Mouse (Mus musculus) retina, postnatal 1 day (tissue): ENCODE results near the gene Igf1r.

Experiments
- DNase-seq: peaks from one replicate; pipeline ENCODE4 v3.0.0-alpha.2; 2012

Gene Igf1r

DNA sequence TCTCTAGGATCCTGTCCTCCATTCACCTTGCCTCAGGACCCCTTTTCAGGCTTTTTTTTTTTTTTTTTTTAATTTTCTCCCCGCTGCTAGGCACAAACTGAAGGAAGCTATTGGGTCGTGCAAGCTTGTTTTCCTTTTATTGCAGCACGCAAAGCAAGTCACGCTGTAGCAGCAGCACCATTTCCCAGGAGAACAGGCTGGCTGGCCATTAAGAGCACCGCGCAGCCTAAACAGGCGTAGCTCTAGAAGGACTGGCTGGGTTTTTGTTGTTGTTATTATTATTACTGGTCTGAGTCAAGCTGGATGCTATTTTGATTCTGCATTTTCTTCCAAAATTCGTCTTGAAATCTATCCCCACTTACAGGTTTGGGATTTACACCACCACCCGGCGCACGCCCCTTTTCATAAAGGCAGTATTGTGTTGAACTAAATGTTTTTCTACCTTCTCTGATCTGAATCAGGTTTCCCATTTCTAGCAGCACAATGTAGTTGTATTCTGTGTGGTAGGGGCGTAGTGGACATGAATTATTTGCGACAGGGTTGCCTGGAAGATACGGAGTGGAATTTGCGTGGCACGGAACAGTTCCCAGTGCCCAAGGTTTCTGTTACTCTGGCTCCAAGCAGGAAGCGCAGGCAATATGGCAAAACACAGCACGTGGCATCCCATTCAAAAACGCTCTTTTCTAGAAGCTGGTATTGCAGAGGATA is 177.1 kb downstream of the Igf1r start:
- DNase-seq: peak; percentile 96

DNA sequence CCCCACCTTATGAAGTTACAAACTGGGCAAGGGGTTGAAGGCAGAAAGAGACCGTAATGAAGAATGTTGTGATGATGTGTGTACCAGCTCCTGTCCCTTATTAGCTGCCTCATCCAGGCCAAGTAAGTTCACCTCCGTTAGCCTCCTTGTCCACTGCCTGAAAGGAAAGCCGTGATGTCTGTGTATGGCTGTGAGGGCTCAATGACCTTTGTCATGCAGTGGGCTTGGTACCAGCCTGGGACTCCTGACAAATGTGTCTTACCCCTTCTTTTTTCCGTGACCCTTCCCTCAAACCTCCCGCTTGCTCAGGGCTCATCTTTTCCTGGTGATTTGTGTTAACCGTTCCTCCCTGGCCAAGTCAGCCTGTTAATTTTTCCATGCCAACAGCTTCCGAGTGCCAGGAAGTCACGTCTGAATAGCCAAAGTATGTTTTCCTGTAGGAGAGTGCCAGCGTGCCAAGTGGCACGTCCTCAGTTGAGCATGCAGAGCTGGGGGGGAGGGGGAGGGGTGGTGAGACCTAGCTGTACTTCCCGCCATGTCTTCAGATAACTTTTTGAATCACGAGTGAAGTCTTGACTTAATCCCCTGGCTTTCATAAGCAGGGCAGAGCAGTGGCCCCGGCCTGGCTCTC is 178.4 kb downstream of the Igf1r start:
- peak; percentile 50 for DNase-seq

DNA sequence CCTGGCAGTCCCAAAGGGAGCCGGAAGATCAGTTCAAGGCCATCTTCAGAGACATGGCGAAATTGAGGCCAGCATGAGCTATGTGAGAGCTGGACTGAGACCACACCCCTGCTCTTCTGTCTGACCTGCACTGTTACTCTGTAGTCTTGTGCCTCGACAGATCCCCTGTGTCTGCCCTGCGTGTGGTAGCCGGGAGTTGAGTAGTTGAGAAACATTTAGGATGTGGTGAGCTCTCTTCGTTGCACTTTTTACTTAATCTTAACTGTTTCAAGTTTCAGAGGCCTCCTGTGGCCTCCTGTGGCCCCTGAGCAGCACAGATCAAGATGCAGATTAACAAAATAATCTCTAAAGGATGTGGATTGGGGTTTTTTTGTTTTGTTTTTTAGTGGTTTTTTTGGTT is 181.1 kb downstream of the Igf1r start:
- DNase-seq: no peak

DNA sequence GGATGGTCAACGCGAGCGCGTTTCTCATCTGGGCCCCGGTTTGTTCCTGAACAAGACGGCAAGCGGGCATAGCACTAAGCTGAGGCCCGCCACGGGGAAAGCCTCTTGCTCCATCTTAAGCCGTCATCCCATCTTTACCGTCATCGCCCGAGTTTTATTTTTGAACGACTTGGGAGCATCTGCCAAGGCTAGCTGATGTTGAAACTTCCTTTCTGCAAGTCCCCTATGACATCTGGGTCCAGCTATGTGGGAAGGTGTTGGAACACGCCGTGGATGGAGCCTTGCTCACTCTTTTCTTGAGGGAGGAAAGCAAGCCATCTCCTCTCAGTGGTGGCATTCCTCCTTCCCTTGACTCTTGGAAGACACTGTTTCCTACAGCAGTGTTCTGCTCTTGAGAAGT is 182.3 kb downstream of the Igf1r start:
- DNase-seq: no peak

DNA sequence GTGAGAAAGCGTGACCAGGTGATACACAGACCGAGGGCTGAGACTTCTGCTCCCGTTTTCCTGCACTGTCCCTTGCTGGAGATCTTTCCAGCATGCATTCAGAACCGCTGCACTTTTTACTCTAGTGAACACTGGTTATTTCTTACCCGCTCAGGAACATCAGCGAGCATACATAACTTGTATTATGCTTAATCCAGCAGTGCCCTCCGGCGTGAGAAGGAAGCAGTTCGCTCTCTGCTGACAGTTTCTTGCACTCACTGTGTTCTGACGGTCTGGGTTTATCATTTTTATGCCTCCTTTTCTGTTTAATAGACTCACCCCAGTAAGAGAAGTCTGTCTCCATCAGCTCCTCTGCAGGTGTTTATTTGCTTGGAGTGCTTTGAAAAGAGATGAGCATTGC is 183.4 kb downstream of the Igf1r start:
- peak; percentile 48 for DNase-seq

DNA sequence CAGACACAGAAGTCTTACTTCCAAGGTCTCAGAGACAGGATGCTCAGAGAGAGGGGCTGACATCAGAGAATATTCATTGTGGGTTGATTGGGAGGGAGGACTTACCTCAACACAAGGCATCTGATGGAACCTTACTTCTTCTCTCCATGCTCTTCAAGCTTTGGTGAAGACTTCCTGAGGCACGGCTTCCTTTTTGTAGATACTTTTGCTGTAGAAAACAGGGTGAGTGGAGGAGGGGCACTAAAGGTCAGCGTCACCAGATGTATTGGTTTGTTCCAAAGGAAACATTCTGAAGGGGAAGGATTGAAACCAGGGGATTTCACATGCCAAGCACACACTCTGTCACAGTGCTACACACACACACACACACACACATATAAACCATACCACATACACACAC is 186.8 kb downstream of the Igf1r start:
- DNase-seq: no peak

DNA sequence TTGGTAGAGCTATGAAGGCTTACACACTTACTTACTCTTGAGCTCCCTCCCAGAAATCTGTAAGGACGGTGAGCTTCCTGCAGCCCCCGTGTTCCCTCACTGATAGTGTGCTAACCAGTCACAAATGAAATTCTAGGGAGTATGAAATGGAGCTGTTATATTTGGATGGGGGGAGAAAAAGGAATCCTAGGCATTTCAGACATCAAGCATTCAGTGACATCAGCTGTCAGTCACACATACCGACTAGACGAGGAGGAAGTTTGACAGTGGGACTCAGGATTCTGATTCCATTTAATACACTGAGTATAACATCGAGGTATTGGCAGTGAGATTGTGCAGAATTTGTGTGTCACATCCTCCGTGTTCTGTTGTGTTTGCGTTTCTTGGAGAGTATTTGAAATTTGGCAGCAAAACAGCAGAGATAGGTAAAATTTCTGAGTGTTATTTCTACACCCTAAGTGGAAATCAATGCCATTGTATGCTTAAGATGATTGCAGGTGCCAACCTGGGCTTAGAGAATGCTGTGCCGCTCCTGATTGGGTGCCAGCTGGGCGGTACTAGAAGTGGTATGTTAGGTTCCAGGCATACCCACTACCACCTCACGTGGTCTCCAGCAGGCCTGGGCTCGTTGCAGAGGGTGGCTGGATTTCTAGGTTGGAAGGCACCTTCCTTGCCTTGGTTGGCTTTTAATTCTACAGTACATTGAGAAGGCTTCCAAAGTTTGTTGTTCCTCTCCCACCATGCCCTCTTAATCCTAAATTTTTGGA is 187.6 kb downstream of the Igf1r start:
- DNase-seq: no peak

DNA sequence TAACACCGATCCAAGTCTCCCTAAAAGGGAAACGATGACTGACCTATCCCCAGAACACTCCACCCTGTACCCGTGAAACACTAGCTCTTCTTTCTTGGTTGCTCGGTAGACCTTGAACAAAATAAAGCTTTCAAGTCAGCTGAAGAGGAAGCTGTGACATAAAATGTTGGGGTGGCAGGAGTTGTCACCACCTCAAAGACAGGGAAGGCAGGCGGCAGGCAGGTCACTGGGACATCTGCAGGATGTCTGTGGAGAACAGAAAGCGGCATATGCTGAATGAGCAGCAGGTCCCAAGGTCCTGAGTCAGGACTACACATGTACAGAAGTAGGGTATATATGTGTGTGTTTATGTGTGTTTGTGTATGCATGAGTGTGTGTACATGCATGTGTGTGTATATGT is 191.6 kb downstream of the Igf1r start:
- no peak for DNase-seq

DNA sequence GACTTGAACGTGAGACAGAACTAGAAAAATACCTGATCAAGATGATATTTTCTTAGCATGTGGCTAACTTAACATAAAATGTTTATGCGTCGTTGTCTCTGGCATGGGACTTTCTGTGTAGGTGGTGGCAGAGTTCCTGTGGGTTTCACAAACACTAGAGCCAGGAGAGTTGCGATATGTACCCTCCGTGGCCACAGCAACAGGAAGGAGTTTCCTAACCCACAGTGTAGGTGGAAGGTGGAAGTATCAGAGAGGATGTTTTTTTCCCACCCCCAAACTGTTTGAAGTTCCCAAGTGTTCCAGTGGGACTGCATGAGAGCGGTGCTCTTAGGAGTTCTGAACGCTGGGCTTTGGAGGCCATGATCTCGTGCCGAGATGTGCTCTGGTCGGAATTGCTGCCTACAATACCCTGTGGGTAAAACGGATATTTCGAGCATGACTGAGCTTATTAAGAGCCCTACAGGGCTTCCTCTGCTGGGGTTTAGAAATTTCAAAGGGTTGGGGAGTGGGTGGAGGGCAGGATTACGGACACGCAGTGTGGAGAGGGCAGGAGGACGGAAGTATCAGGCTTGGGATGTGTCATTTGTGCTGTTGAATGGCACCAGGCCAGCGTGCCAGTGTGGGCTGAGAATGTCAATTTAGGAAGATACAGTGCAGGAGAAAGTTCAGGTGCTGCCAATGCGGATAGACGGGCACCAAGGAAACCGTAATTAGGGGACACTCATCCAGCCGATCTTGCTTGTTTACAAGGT is 195.8 kb downstream of the Igf1r start:
- peak; percentile 70 for DNase-seq

DNA sequence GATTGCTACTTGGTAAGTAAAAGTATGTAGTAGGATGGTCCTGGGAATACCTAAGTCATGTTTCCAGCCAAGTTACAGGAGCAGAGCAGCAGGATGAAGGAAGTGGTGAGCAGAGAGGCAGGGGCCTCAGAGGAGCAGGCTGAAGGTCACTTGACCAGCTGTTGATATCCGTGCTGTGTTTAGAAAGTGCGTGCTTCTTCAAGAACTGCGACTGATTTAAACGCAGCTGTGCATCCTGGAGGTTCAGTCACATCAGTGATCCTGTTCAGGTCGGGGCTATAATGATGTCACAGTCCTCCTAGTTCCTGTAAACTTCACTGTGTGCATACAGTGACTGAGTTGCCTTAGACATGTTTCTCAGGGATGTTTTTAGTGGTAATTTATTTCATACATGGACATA is 199.3 kb downstream of the Igf1r start:
- no peak for DNase-seq

DNA sequence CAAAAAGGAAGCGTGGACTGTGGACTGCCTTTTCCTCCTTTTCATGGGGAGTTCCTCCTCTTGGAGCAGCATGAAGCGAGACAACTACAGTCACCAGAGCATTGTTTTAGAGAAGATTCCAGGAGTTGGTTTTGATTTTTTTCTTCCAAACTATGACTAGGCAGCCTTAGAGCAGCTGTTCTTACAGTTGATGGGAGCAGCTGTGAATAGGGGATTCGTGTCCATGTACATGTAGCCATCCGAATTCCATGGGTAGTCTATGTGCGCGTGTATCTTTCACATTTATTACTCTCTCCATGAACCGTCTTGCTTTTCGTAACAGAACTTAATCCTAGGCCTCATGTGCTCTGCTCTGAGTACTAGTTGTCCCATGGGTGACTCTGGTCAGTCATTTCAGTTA is 199.8 kb downstream of the Igf1r start:
- no peak for DNase-seq

DNA sequence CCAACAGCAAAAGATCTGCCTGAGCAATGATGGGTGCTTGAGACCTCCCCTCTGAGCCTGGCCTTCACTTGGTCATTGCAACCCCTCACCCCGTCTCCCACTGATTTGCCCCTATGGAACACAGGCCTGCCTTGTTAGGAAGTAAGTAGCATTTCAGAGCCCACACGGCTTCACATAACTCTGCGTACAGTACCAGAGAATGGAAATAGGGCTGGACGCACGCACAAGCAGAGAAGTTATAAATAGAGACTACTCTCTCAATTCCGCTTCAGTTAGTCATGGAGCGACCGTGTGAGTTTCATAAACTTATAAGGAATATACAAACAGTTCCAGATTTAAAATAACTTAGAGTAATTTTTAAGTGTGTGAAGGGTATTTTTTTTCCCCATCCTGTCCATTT is 200.6 kb downstream of the Igf1r start:
- no peak for DNase-seq

DNA sequence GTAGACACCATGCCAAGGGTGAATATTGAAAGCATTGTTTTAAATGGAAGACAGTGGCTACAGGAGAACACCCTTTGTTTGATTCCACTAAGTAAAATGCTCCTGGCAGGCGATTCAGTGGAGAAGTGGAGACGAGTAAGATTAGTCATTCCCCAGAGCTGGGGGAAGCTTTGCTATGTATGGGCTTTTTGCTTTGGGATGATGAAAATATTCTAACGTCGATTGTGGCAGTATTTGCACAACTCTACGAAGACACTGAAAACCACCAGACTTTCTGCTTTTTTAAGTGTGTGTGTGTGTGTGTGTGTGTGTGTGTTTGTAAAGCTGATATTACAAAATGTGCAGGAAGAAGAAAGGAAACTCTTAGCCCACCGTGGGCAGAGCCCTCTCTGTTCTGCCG is 202.0 kb downstream of the Igf1r start:
- DNase-seq: no peak

DNA sequence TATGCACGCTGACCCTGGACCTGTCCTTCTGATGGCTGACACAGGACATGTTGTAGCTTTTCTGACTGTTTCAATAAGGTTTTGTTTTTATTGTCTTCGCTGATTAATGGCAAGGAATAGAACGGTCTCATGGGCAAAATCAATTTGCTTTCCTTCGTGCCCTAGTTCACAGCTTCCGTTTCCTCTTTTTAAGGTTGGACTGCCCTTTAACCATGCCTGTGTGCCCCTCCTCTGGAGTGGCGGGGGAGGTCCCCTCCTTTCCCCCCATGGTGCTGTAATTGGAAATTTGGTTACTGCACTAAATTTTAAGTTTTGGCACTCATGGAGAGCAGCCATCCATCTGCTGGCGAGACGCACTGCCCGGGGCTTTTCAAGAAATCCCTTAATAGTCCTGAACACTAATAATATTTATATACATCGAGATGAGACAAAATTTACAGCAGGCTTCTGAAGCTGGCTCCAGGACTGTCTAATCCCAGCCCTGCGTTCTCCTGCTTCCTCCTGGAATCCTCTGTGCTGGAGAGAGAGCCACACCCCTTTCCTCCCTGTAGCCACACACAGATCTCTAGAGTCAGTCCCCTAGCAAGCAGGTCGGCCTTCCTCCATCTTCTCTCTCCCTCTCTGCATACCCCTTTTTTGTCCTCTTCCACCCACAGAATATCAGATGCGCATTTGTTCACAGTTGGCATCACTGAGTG is 207.6 kb downstream of the Igf1r start:
- no peak for DNase-seq

DNA sequence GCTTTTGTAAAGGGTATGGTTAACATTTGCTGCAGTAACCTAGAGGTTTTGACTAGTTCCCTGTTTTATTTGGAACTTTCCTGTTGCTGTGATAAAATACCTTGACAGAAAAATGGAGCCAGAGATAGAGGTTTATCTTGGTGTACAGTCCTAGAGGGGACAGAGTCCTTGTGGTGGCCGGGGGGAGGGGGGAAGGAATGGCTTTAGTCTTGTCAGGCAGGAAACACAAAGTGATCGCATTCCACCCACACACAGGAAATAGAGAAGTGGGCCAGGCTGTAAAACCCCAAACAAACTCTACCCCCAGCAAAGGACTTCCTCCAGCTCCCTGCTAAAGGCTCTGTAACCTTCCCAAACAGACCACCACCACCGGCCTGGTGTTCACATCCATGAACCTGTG is 211.4 kb downstream of the Igf1r start:
- DNase-seq: no peak

DNA sequence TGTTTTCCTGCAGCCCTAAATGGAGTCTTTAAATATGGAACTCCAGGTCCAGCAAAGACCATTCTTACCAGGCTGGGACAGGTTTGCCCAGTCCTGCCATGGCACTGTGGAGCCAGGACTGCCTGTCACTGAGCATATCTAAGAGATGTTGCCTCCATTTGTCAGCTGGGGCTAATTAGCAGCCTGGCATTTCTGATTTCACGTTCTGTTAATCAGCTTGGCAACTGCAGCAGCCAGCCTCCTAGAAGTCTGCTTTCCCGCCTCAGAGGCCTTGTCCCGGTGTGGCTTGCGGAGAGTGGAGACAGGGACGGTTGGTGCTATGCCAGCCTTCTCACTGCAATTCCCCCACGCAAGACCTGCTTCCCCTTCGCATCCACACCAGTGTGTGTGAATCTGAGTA is 220.1 kb downstream of the Igf1r start:
- peak; percentile 72 for DNase-seq

DNA sequence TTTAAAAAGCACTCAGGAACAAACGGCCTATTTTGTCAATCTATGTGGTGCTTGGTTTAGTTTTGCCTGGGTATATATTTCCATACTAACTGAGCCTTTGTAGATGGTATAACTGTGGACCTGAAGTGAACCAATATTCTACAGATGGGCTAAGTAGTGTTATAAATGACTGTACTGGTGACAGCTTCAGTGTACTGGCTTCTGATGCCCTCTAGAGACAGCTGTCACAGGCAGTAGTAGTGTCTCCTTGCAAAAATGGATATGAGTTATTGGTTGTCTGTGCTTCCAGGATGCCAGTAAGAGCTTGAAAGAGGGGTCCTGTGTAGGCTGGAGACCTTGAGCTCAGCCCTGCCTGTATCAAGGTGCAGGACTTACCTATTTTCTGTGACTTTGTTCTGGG is 227.0 kb downstream of the Igf1r start:
- DNase-seq: no peak

DNA sequence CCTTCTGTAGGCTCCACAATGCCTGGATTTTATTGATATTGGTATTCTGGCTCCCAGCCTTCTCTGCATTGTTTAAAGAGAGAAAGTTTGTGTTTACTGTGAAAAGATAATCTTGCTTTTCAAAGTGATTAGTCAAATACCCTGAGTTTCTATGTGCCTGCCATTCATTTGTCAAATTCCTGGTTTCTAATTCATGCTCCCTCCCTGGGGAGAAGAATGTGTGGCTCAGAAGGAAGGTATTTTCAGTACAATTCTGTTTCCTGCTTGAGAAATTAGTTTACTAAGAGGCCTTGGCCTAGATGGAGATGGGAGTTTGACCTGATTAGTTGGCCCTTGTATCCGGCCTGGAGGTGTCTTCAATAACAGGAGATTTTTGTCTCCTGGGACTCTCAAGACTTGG is 228.5 kb downstream of the Igf1r start:
- no peak for DNase-seq

DNA sequence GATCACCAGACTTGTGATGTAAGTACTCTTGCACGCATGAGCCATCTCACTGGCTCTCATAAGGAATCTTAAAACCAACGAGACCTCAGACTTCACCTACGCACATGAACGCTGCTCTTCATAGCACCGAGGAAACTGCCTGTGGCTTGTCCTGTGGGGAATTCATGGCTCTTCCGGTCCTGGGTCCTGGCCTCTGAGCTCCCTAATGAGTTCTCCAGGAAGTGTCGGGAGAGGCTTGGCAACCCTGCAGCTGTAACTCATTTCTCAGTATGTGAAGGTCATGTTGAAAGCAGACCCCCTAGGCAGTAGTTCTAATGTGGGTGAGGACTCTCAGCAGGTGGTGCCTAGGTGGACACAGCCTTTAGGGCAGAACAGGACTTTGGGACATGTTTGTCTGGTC is 229.4 kb downstream of the Igf1r start:
- no peak for DNase-seq

DNA sequence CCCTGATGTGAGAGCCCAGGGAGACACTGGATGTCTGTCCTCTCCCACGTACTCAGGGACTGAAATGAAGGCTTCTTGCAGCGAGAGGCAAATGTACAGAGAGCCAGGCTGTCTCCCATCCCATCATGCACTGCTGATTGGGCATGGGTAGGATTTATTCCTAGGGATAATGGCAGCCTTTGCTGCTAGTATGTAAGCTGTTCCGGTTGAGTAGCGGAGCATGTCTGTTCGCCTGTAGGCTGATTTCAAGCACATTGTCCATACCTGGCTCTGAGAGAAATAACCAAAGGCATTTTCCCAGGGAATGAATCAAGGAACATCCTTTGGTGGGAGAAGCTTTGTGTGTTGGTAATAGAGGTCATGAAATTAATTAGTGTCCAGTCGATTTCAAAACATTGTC is 230.1 kb downstream of the Igf1r start:
- DNase-seq: peak; percentile 57

DNA sequence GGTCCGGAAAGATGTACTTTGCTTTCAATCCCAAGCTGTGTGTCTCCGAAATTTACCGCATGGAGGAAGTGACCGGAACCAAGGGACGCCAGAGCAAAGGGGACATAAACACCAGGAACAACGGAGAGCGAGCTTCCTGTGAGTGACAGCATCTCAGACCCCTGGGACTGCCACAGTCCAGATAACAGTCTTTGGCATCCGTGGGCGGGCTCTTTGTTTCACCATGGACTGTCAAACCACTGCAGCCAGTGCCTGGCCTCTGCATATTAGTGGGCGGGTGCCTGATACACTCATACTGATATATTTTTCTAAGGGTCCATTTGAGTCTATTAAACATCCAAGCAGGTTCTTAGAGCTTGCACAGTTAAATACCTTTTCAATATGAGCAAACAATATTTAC is 230.8 kb downstream of the Igf1r start:
- no peak for DNase-seq

DNA sequence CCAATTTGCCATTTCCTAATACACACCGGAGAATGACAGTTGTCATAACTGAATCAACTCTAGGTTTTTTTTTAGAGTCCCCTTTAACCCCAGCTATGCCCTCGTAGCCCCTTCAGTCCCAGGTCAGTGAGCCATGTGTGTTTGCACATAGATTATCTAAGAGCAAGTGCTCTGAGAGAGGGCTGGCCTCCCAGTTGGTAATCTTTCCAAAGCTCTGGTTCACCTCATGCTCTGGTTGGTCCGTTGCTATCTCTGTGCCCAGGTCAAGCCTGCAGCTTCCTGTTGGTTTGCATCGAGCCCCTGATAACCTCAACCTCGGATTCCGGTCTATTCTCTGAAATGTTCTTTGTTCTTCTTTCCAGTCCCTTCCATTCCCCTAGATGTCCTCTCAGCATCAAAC is 236.6 kb downstream of the Igf1r start:
- no peak for DNase-seq
